Mouse (Mus musculus) intestine, embryonic 16.5 days (tissue): ENCODE measurements around the gene Arl9. TPM values are rescaled to one million over a fixed set of nuclear protein-coding genes. Genes with fewer than 3 reads are reported as not detected.

Source experiments
- ATAC-seq: fragments of 200-750 bp; cut with Nextera tagmentation; 2 replicates; pipeline ENCODE4 v1.8.0; 2017; ENCODE audit warnings: moderate TSS enrichment, moderate library complexity
- H3K27ac ChIP-seq: fragments of 300-500 bp; sonication (generic); 2 replicates; pipeline ENCODE4 v1.5.1; 2014; ENCODE audit warnings: mild to moderate bottlenecking, low read length
- H3K27me3 ChIP-seq: fragments of 300-500 bp; sonication (generic); replicated peaks from 2 replicates; pipeline ENCODE4 v1.6.1; 2014; ENCODE audit warnings: low read length, control low read depth, mixed read lengths; ENCODE audit not compliant: control insufficient read depth, insufficient read depth
- H3K36me3 ChIP-seq: fragments of 300-500 bp; sonication (generic); 2 replicates; pipeline ENCODE4 v1.6.1; 2014; ENCODE audit warnings: low read length, control low read depth; ENCODE audit not compliant: control insufficient read depth, insufficient read depth
- H3K4me1 ChIP-seq: fragments of 300-500 bp; sonication (generic); 2 replicates; pipeline ENCODE4 v1.6.1; 2014; ENCODE audit warnings: low read length, control low read depth, mixed read lengths; ENCODE audit not compliant: control insufficient read depth, insufficient read depth
- H3K4me2 ChIP-seq: fragments of 300-500 bp; sonication (generic); 2 replicates; pipeline ENCODE4 v1.6.1; 2014; ENCODE audit warnings: low read depth, low read length, control low read depth
- H3K4me3 ChIP-seq: fragments of 300-500 bp; sonication (generic); 2 replicates; pipeline ENCODE4 v1.5.1; 2014; ENCODE audit warnings: mild to moderate bottlenecking, low read length
- H3K9ac ChIP-seq: fragments of 300-500 bp; sonication (generic); 2 replicates; pipeline ENCODE4 v1.6.1; 2014; ENCODE audit warnings: low read depth, low read length
- H3K9me3 ChIP-seq: fragments of 300-500 bp; sonication (generic); 2 replicates; pipeline ENCODE4 v1.6.1; 2016; ENCODE audit warnings: low read length, control low read depth; ENCODE audit not compliant: control insufficient read depth
- WGBS: fragments of 180-500 bp; shearing (Covaris S2); extraction: QIAGEN DNeasy Blood & Tissue Kit; methylation state at CpG from one replicate; pipeline ENCODE4 v1.1.7; 2014; 5-methylcytosine and 5-hydroxymethylcytosine counted together
- polyA plus RNA-seq: library from polyadenylated mRNA; unstranded; fragments of >200 nt; fragmentation: Nextera tagmentation; extraction: Ambion mirVana; gene quantifications from 2 replicates; pipeline ENCODE4 v1.2.1, GENCODE M21; 2015

Gene Arl9
- polyA plus RNA-seq, 1 experiment from 2014 or later, result not detected

GRCm38 (mm10) chr5:77044362-77044761, 40.5 kb downstream of the Arl9 start:
- WGBS, result 64% methylated on average over 5 of the region's 5 CpGs
- Histone ChIP-seq H3K36me3 (no peaks in the 10 kb centered on the region), H3K9me3 (no peaks in the 10 kb centered on the region), H3K4me3 (no peak overlapping the region), H3K27ac (no peak overlapping the region), H3K4me2 (no peak overlapping the region), H3K27me3 (no peaks in the 10 kb centered on the region), H3K4me1 (no peaks in the 10 kb centered on the region), H3K9ac (no peak overlapping the region)
- no peak for ATAC-seq

GRCm38 (mm10) chr5:77052616-77053015, 48.8 kb downstream of the Arl9 start:
- no peak overlapping the region for H3K9ac ChIP-seq
- H3K9me3 ChIP-seq, result no peaks in the 10 kb centered on the region
- WGBS, result 93% methylated on average over 5 of the region's 5 CpGs
- no peaks in the 10 kb centered on the region for H3K36me3 ChIP-seq
- H3K4me3 ChIP-seq, result no peak overlapping the region
- H3K27me3 ChIP-seq, result no peaks in the 10 kb centered on the region
- no peak overlapping the region for H3K4me2 ChIP-seq
- H3K4me1 ChIP-seq, result no peaks in the 10 kb centered on the region
- H3K27ac ChIP-seq, result no peak overlapping the region
- ATAC-seq, result no peak

- H3K4me3 ChIP-seq, result no peak overlapping the region
- no peaks in the 10 kb centered on the region for H3K9me3 ChIP-seq
- WGBS, result 65% methylated on average over 12 of the region's 12 CpGs
- no peak overlapping the region for H3K9ac ChIP-seq
- H3K4me2 ChIP-seq, result no peak overlapping the region
- no peaks in the 10 kb centered on the region for H3K27me3 ChIP-seq
- no peak for ATAC-seq
- H3K36me3 ChIP-seq, result no peaks in the 10 kb centered on the region
- no peaks in the 10 kb centered on the region for H3K4me1 ChIP-seq
- H3K27ac ChIP-seq, result no peak overlapping the region
These were observed 53.1 kb downstream of the Arl9 start for GRCm38 (mm10) chr5:77056881-77057440.

Other genes starting within 250 kb of the Arl9 start
- gene Aasdh, start 98.5 kb upstream of the Arl9 start, polyA plus RNA-seq, result 13.6 and 15.0 TPM in 2 replicates
- 150 and 169 TPM in 2 replicates for gene Paics, start 52.7 kb upstream of the Arl9 start, polyA plus RNA-seq
- 21.0 and 22.1 TPM in 2 replicates for gene Ppat, start 52.5 kb upstream of the Arl9 start, polyA plus RNA-seq
- 80.8 and 90.7 TPM in 2 replicates for gene Srp72, start 29.4 kb upstream of the Arl9 start, polyA plus RNA-seq
- 0.86 and 1.6 TPM in 2 replicates for gene Thegl, start 12.0 kb downstream of the Arl9 start, polyA plus RNA-seq
- gene Hopx, start 111.1 kb downstream of the Arl9 start, polyA plus RNA-seq, result 2.8 and 4.4 TPM in 2 replicates
- gene Spink2, start 207.4 kb downstream of the Arl9 start, polyA plus RNA-seq, result 1.2 and 1.5 TPM in 2 replicates